Mouse (Mus musculus): Measurements from ENCODE around the gene Hoxb9.

Hoxb9 gene

GRCm38 (mm10) chr11:96297428-96297827 is 26.2 kb downstream of the Hoxb9 start:
- no peak for DNase-seq (ENCODE audit: extremely low spot score, low spot score)

- no peak for DNase-seq (ENCODE audit: extremely low spot score, low spot score)
These were observed 26.8 kb downstream of the Hoxb9 start for GRCm38 (mm10) chr11:96297968-96298635.

- peak; percentile 69 for DNase-seq (ENCODE audit: extremely low spot score, low spot score)
These were observed 27.8 kb downstream of the Hoxb9 start for GRCm38 (mm10) chr11:96298895-96299667.

GRCm38 (mm10) chr11:96299781-96300180 is 28.5 kb downstream of the Hoxb9 start:
- DNase-seq (ENCODE audit: extremely low spot score, low spot score), result peak; percentile 63

- DNase-seq (ENCODE audit: extremely low spot score, low spot score), result peak; percentile 68
These were observed 29.3 kb downstream of the Hoxb9 start for GRCm38 (mm10) chr11:96300354-96301063.

- DNase-seq (ENCODE audit: extremely low spot score, low spot score), result peak; percentile 58
These were observed 29.8 kb downstream of the Hoxb9 start for GRCm38 (mm10) chr11:96301064-96301431.

GRCm38 (mm10) chr11:96301837-96302236 is 30.6 kb downstream of the Hoxb9 start:
- DNase-seq (ENCODE audit: extremely low spot score, low spot score), result peak; percentile 67

GRCm38 (mm10) chr11:96302381-96303150 is 31.3 kb downstream of the Hoxb9 start:
- DNase-seq (ENCODE audit: extremely low spot score, low spot score), result peak; percentile 61

- DNase-seq (ENCODE audit: extremely low spot score, low spot score), result peak; percentile 70
These were observed 32.2 kb downstream of the Hoxb9 start, which contains the start of gene Hoxb5 for GRCm38 (mm10) chr11:96303151-96304099. Gene Hoxb5 (plus strand): TSS chr11:96303336.

- peak; percentile 66 for DNase-seq (ENCODE audit: extremely low spot score, low spot score)
These were observed 33.3 kb downstream of the Hoxb9 start for GRCm38 (mm10) chr11:96304381-96305195.

GRCm38 (mm10) chr11:96305505-96306182 is 34.4 kb downstream of the Hoxb9 start:
- DNase-seq (ENCODE audit: extremely low spot score, low spot score), result peak; percentile 55

GRCm38 (mm10) chr11:96306183-96306907 is 35.1 kb downstream of the Hoxb9 start:
- peak; percentile 67 for DNase-seq (ENCODE audit: extremely low spot score, low spot score)

- peak; percentile 68 for DNase-seq (ENCODE audit: extremely low spot score, low spot score)
These were observed 35.6 kb downstream of the Hoxb9 start for GRCm38 (mm10) chr11:96306908-96307269.

- DNase-seq (ENCODE audit: extremely low spot score, low spot score), result no peak
These were observed 37.5 kb downstream of the Hoxb9 start for GRCm38 (mm10) chr11:96308763-96309162.

GRCm38 (mm10) chr11:96309288-96309687 is 38.0 kb downstream of the Hoxb9 start:
- peak; percentile 60 for DNase-seq (ENCODE audit: extremely low spot score, low spot score)

- DNase-seq (ENCODE audit: extremely low spot score, low spot score), result peak; percentile 71
These were observed 39.1 kb downstream of the Hoxb9 start for GRCm38 (mm10) chr11:96310183-96310938.

GRCm38 (mm10) chr11:96311097-96311496 is 39.8 kb downstream of the Hoxb9 start:
- DNase-seq (ENCODE audit: extremely low spot score, low spot score), result peak; percentile 57

All from neural tube, embryonic 10.5 days (tissue).